Mouse (Mus musculus) left cerebral cortex, postnatal 10 days (tissue): ENCODE data around the gene Dcaf8. TPM values are rescaled to one million over a fixed set of nuclear protein-coding genes. Genes with fewer than 3 reads are reported as not detected.

Source experiments
- DNase-seq, 2 experiments: peaks; one replicate each; pipeline ENCODE4 v3.0.0; 2021 to 2022; ENCODE audit warnings: low spot score in 2 of 2, mixed read lengths in 1 of 2; ENCODE audit errors: extremely low spot score in 1 of 2
- intact Hi-C: fragments of 180-260 bp; cut with DNase I; formaldehyde crosslinking; loops from one replicate; pipeline ENCODE4 v1.15.1; 2025
- total RNA-seq, 2 experiments: library from RNA; stranded (reverse); gene quantifications; 2 replicates each; pipeline ENCODE4 v1.2.3; 2021

Gene Dcaf8
- total RNA-seq, 2 experiments from 2014 or later, result 87.0 to 88.0 TPM

GRCm38 (mm10) chr1:172204814-172205740 lies 57.2 kb downstream of the Dcaf8 start:
- intact Hi-C loops, result no loop called here
- DNase-seq, result no peak

- intact Hi-C loops, result loop anchor here (2.0 kb wide), 1 partner anchor 105 kb away; no protein-coding TSS in a partner anchor
Measured at GRCm38 (mm10) chr1:172205741-172206087, 57.8 kb downstream of the Dcaf8 start.

GRCm38 (mm10) chr1:172206141-172206917 lies 58.4 kb downstream of the Dcaf8 start, which contains the start of gene Pea15a:
TSS of gene Pea15a (minus strand) at chr1:172206804.
- DNase-seq, result peak; percentile 78 to 93
- intact Hi-C loops, result loop anchor here (2.0 kb wide), 1 partner anchor 104 kb away; no protein-coding TSS in a partner anchor

More at GRCm38 (mm10) chr1:172205741-172206087, 57.8 kb downstream of the Dcaf8 start:
- DNase-seq, result no peak

GRCm38 (mm10) chr1:172207111-172207584 lies 59.3 kb downstream of the Dcaf8 start:
- DNase-seq, result peak in 1 of 2 experiments; percentile 71
- intact Hi-C loops, result loop anchor here (2.0 kb wide), 1 partner anchor 104 kb away; no protein-coding TSS in a partner anchor

- intact Hi-C loops, result no loop called here
- no peak for DNase-seq
Measured at GRCm38 (mm10) chr1:172212776-172213175, 64.9 kb downstream of the Dcaf8 start.

- no peak for DNase-seq
- intact Hi-C loops, result no loop called here
Measured at GRCm38 (mm10) chr1:172213771-172214170, 65.9 kb downstream of the Dcaf8 start.

- intact Hi-C loops, result no loop called here
- no peak for DNase-seq
Measured at GRCm38 (mm10) chr1:172214748-172215147, 66.9 kb downstream of the Dcaf8 start.

GRCm38 (mm10) chr1:172217148-172217547 lies 69.3 kb downstream of the Dcaf8 start:
- intact Hi-C loops, result no loop called here

GRCm38 (mm10) chr1:172218164-172218910 lies 70.5 kb downstream of the Dcaf8 start:
- no peak for DNase-seq
- intact Hi-C loops, result no loop called here

More at GRCm38 (mm10) chr1:172217148-172217547, 69.3 kb downstream of the Dcaf8 start:
- DNase-seq, result peak; percentile 88 to 92

- DNase-seq, result no peak
- intact Hi-C loops, result no loop called here
Measured at GRCm38 (mm10) chr1:172219451-172220406, 71.8 kb downstream of the Dcaf8 start, which contains the start of gene Casq1. TSS of gene Casq1 (minus strand) at chr1:172219868.

- DNase-seq, result peak; percentile 52 to 82
- intact Hi-C loops, result no loop called here
Measured at GRCm38 (mm10) chr1:172220414-172220813, 72.5 kb downstream of the Dcaf8 start.

- no peak for DNase-seq
- intact Hi-C loops, result no loop called here
Measured at GRCm38 (mm10) chr1:172221297-172222063, 73.6 kb downstream of the Dcaf8 start.

- no peak for DNase-seq
- intact Hi-C loops, result no loop called here
Measured at GRCm38 (mm10) chr1:172228209-172228608, 80.3 kb downstream of the Dcaf8 start.

- DNase-seq, result no peak
- intact Hi-C loops, result no loop called here
Measured at GRCm38 (mm10) chr1:172229215-172229614, 81.3 kb downstream of the Dcaf8 start.

GRCm38 (mm10) chr1:172240945-172241708 lies 93.2 kb downstream of the Dcaf8 start:
- no peak for DNase-seq

GRCm38 (mm10) chr1:172242401-172242800 lies 94.5 kb downstream of the Dcaf8 start:
- peak in 1 of 2 experiments; percentile 19 for DNase-seq
- intact Hi-C loops, result loop anchor here (10.0 kb wide), 1 partner anchor 98 kb away; the partner anchor contains the start of gene Dcaf8

More at GRCm38 (mm10) chr1:172240945-172241708, 93.2 kb downstream of the Dcaf8 start:
- intact Hi-C loops, result loop anchor here (10.0 kb wide), 1 partner anchor 96 kb away; the partner anchor contains the start of gene Dcaf8
